Mouse (Mus musculus) forebrain, embryonic 14.5 days (tissue): ENCODE results near the gene Slc6a3. TPM values are rescaled to one million over a fixed set of nuclear protein-coding genes. Genes with fewer than 3 reads are reported as not detected.

Experiments
- ATAC-seq: fragments of 200-750 bp; cut with Nextera tagmentation; 2 replicates; pipeline ENCODE4 v1.8.0; 2017; ENCODE audit warnings: mild to moderate bottlenecking, moderate library complexity
- DNase-seq: peaks from one replicate; pipeline ENCODE4 v3.0.0-alpha.2; 2015; ENCODE audit warnings: low spot score
- H3K27ac ChIP-seq: fragments of 300-500 bp; sonication (generic); 2 replicates; pipeline ENCODE4 v1.5.1; 2014; ENCODE audit warnings: low read depth, mild to moderate bottlenecking, control low read depth, low read length, moderate library complexity
- H3K27me3 ChIP-seq: fragments of 300-500 bp; sonication (generic); replicated peaks from 2 replicates; pipeline ENCODE4 v1.6.1; 2014; ENCODE audit warnings: low read length, control low read depth, mixed read lengths; ENCODE audit not compliant: control insufficient read depth, insufficient read depth
- H3K36me3 ChIP-seq: fragments of 300-500 bp; sonication (generic); 2 replicates; pipeline ENCODE4 v1.6.1; 2014; ENCODE audit warnings: low read length, control low read depth; ENCODE audit not compliant: control insufficient read depth, insufficient read depth
- H3K4me1 ChIP-seq: fragments of 300-500 bp; sonication (generic); 2 replicates; pipeline ENCODE4 v1.6.1; 2014; ENCODE audit warnings: antibody characterized with exemption, low read length, control low read depth; ENCODE audit not compliant: control insufficient read depth, insufficient read depth
- H3K4me2 ChIP-seq: fragments of 300-500 bp; sonication (generic); 2 replicates; pipeline ENCODE4 v1.6.1; 2014; ENCODE audit warnings: mild to moderate bottlenecking, control low read depth, low read length
- H3K4me3 ChIP-seq: fragments of 300-500 bp; sonication (generic); 2 replicates; pipeline ENCODE4 v1.5.1; 2014; ENCODE audit warnings: low read depth, low read length, control low read depth
- H3K9ac ChIP-seq: fragments of 300-500 bp; sonication (generic); 2 replicates; pipeline ENCODE4 v1.6.1; 2014; ENCODE audit warnings: mild to moderate bottlenecking, low read length, control low read depth, moderate library complexity
- H3K9me3 ChIP-seq: fragments of 300-500 bp; sonication (generic); replicated peaks from 2 replicates; pipeline ENCODE4 v1.6.1; 2016; ENCODE audit warnings: low read length, control low read depth, mixed read lengths; ENCODE audit not compliant: control insufficient read depth
- WGBS: fragments of 180-500 bp; shearing (Covaris S2); extraction: QIAGEN DNeasy Blood & Tissue Kit; methylation state at CpG from one replicate; pipeline ENCODE4 v1.1.7; 2014; 5-methylcytosine and 5-hydroxymethylcytosine counted together
- polyA plus RNA-seq: library from polyadenylated mRNA; unstranded; fragments of >200 nt; fragmentation: Nextera tagmentation; extraction: Ambion mirVana; gene quantifications from 2 replicates; pipeline ENCODE4 v1.2.1, GENCODE M21; 2014

The Slc6a3 gene
- polyA plus RNA-seq, 1 experiment from 2014 or later = 0.52 TPM

DNA sequence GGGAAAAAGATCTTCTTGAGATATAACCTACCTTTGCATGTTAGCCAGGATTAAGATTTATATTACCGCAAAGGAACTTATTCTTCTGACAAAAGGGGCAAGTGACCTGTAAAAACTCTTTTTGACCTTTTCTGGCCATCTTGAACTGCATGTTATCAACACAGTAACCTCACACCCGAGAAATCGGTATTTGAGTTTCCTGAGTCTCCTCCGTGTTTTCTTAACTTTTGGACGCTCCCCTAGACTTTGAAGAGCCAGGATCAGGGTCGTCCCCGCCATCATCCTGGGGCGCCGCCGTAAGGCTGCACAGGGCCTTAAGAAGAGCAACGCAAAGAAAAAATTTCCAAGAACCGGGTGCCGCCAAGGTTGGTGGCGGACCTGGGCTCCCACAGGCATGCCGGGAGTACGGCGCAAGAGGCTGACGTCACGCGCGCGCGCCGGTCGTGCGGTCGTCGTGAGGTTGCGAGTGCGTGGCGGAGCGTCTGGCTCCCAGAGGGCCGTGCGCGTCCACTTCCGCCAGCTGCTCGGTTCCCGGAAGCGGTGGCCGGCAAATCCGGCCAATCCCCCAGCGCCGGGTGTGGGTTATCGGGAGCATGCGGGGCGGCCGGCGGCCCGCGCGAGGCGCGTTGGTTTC is 67.1 kb downstream of the Slc6a3 start, which contains the start of gene Clptm1l:
Clptm1l (plus strand) TSS at position 485 of the 634 bp plus-strand sequence.
- no peaks in the 10 kb centered on the region for H3K27me3 ChIP-seq
- H3K27ac ChIP-seq = peak within 1 kb of the TSS; percentile 66; the same call in 1 of the 2 replicates
- peaks cover 30% of the 10 kb centered on the region for H3K36me3 ChIP-seq
- H3K4me2 ChIP-seq = peak within 1 kb of the TSS; percentile 95
- H3K4me3 ChIP-seq = peak within 1 kb of the TSS; percentile 63
- under 1% methylated on average over 52 of the region's 53 CpGs for WGBS
- peaks cover 13% of the 10 kb centered on the region for H3K4me1 ChIP-seq
- DNase-seq (peak; percentile 97), ATAC-seq (peak; percentile 99)
- H3K9ac ChIP-seq = peak within 1 kb of the TSS; percentile 87
- H3K9me3 ChIP-seq = no peaks in the 10 kb centered on the region

DNA sequence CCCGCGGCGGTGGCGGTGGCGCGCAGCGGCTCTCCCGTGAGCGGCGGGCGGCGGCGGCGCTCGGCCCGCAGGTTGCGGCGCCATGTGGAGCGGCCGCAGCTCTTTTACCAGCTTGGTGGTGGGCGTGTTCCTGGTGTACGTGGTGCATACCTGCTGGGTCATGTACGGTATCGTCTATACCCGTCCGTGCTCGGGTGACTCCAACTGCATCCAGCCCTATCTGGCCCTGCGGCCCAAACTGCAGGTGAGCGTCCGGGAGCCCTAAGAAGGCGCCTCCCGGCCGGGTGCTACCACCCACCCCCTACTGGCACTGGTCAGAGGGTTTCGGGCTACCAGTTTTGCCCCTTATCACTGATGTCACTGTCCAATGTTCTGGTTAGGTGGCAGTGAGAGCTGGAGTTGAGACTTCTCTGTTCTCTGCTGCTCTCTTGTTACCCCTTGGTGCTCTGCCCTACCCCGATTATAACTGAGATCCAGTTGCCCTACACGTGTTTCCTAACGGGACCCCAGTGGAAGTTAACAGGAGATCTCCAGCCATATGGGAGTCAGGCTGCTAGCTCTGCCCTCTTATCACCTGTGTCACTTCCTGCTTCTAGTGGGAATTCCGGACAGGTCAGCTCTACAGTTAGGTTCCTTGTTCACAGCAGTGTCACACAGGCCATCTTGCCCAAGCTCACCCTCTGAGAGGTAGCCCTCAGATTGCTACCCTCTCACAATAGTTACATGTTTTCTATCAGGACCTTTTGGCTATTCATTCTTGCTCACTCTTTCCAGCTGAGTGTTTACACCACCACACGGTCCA is 67.8 kb downstream of the Slc6a3 start:
- H3K9ac ChIP-seq = peak overlapping the region; percentile 87
- peak overlapping the region; percentile 95 for H3K4me2 ChIP-seq
- H3K9me3 ChIP-seq = no peaks in the 10 kb centered on the region
- H3K36me3 ChIP-seq = peaks cover 37% of the 10 kb centered on the region
- peaks cover 13% of the 10 kb centered on the region for H3K4me1 ChIP-seq
- ATAC-seq (peak; percentile 85), DNase-seq (no peak)
- no peaks in the 10 kb centered on the region for H3K27me3 ChIP-seq
- peak overlapping the region; percentile 63 for H3K4me3 ChIP-seq
- peak overlapping the region; percentile 66; the same call in 1 of the 2 replicates for H3K27ac ChIP-seq
- 4% methylated on average over 36 of the region's 39 CpGs for WGBS

DNA sequence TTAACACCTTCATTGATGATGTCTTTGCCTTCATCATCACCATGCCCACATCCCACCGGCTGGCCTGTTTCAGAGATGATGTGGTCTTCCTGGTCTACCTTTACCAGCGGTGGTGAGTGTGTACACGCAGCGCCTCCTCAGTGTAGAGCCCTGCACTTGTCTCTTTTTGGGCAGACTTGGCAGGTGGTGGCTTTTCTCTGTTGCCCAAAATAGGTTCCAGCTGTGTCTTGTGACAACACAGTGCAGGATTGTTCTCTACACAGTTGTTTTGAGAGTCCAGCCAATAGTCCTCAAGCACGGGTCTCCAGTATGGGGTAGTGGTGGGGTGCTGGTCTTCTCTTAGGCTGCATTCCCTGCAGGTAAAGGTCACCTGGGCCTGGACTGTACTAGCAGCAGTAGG is 81.9 kb downstream of the Slc6a3 start:
- ATAC-seq = no peak
- no peaks in the 10 kb centered on the region for H3K9me3 ChIP-seq
- H3K4me3 ChIP-seq = no peak overlapping the region
- DNase-seq = no peak
- WGBS = 97% methylated on average over 5 of the region's 5 CpGs
- H3K27ac ChIP-seq = no peak overlapping the region
- no peak overlapping the region for H3K4me2 ChIP-seq
- H3K4me1 ChIP-seq = no peaks in the 10 kb centered on the region
- H3K9ac ChIP-seq = no peak overlapping the region
- H3K36me3 ChIP-seq = peaks cover 80% of the 10 kb centered on the region
- no peaks in the 10 kb centered on the region for H3K27me3 ChIP-seq

DNA sequence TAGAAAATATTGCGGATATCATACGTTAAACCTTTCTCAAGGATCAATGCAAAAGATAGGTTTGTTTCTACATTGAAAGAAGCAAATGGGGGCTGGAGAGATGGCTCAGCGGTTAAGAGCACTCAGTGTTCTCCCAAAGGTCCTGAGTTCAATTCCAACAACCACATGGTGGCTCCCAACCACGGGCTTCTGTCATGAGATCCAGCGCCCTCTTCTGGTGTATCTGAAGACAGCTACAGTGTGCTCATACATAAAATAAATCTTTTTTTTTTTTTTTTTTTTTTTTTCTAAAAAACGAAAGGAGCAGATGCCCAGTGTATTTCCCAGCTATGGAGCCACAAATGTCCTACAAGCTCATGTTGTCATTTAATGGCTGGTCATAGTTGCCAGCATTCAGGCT is 84.1 kb downstream of the Slc6a3 start:
- H3K4me2 ChIP-seq = no peak overlapping the region
- DNase-seq (peak; percentile 32), ATAC-seq (no peak)
- WGBS = 72% methylated on average over 6 of the region's 6 CpGs
- no peak overlapping the region for H3K9ac ChIP-seq
- peaks cover 58% of the 10 kb centered on the region for H3K36me3 ChIP-seq
- H3K27ac ChIP-seq = no peak overlapping the region
- no peaks in the 10 kb centered on the region for H3K9me3 ChIP-seq
- no peaks in the 10 kb centered on the region for H3K27me3 ChIP-seq
- H3K4me3 ChIP-seq = no peak overlapping the region
- H3K4me1 ChIP-seq = no peaks in the 10 kb centered on the region

DNA sequence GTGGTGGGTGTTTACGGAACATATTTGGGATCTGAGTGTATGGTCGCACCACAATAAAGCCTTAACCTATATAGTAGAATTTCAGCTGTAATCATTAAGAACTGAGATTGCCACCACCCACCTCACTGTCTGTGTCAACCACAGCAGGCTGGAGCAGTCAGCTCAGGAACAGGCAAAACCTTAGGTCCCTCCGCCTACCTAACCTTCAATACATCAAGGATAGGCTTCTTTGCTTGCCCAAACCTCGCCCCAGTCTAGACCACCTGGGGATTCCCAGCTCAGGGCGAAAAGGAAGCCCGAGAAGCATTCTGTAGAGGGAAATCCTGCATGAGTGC is 89.8 kb downstream of the Slc6a3 start:
- H3K9me3 ChIP-seq = no peaks in the 10 kb centered on the region
- peak overlapping the region; percentile 55 for H3K4me3 ChIP-seq
- WGBS = 47% methylated on average over 6 of the region's 6 CpGs
- H3K27me3 ChIP-seq = no peaks in the 10 kb centered on the region
- DNase-seq (no peak), ATAC-seq (no peak)
- H3K27ac ChIP-seq = no peak overlapping the region
- H3K36me3 ChIP-seq = peaks cover 7% of the 10 kb centered on the region; the same call in 1 of the 2 replicates
- H3K4me2 ChIP-seq = peak overlapping the region; percentile 96
- H3K9ac ChIP-seq = peak overlapping the region; percentile 82
- peaks cover 10% of the 10 kb centered on the region for H3K4me1 ChIP-seq

DNA sequence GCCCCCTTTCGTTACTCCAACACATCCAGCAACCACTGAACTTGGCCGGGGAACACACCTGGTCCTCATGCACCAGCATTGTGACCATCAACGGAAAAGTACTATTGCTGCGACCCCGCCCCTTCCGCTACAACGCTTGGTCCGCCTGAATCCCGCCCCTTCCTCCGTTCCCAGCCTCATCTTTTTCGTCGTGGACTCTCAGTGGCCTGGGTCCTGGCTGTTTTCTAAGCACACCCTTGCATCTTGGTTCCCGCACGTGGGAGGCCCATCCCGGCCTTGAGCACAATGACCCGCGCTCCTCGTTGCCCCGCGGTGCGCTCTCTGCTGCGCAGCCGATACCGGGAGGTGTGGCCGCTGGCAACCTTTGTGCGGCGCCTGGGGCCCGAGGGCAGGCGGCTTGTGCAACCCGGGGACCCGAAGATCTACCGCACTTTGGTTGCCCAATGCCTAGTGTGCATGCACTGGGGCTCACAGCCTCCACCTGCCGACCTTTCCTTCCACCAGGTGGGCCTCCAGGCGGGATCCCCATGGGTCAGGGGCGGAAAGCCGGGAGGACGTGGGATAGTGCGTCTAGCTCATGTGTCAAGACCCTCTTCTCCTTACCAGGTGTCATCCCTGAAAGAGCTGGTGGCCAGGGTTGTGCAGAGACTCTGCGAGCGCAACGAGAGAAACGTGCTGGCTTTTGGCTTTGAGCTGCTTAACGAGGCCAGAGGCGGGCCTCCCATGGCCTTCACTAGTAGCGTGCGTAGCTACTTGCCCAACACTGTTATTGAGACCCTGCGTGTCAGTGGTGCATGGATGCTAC is 90.4 kb downstream of the Slc6a3 start, which contains the start of gene Tert:
Tert (plus strand) TSS at position 167 of the 805 bp plus-strand sequence.
- peak; percentile 87 for ATAC-seq
- Histone ChIP-seq H3K27ac (peak within 1 kb of the TSS; percentile 21; the same call in 1 of the 2 replicates), H3K4me3 (peak within 1 kb of the TSS; percentile 55), H3K4me2 (peak within 1 kb of the TSS; percentile 96), H3K9me3 (no peaks in the 10 kb centered on the region), H3K4me1 (peaks cover 10% of the 10 kb centered on the region), H3K9ac (peak within 1 kb of the TSS; percentile 82), H3K27me3 (no peaks in the 10 kb centered on the region), H3K36me3 (peaks cover 7% of the 10 kb centered on the region; the same call in 1 of the 2 replicates)
- peak; percentile 69 for DNase-seq
- WGBS = 10% methylated on average over 47 of the region's 47 CpGs

Other genes starting within 250 kb of the Slc6a3 start
- gene Mrpl36, start 208.2 kb upstream of the Slc6a3 start, polyA plus RNA-seq = 94.9 and 113 TPM in 2 replicates
- gene Ndufs6, start 208.2 kb upstream of the Slc6a3 start, polyA plus RNA-seq = 330 and 443 TPM in 2 replicates
- gene Lpcat1, start 69.5 kb upstream of the Slc6a3 start, polyA plus RNA-seq = 54.7 TPM in 2 replicates
- gene Clptm1l, start 67.3 kb downstream of the Slc6a3 start, polyA plus RNA-seq = 119 and 126 TPM in 2 replicates
- gene Tert, start 90.2 kb downstream of the Slc6a3 start, polyA plus RNA-seq = 1.8 and 3.1 TPM in 2 replicates
- not detected in 2 replicates for gene Slc6a18, start 141.3 kb downstream of the Slc6a3 start, polyA plus RNA-seq
- gene Slc6a19, start 168.1 kb downstream of the Slc6a3 start, polyA plus RNA-seq = 0.28 and 0.41 TPM in 2 replicates
- 14.5 and 16.6 TPM in 2 replicates for gene Slc12a7, start 196.3 kb downstream of the Slc6a3 start, polyA plus RNA-seq